In genomic region chr11:84101182-84101581, GRCm38 (mm10) we compare ENCODE assay signal across 23 mouse cellular contexts. TPM values are rescaled to one million over a fixed set of nuclear protein-coding genes. Genes with fewer than 3 reads are reported as not detected.
DNase-seq lines count a peak whose midpoint lies in the region; ATAC-seq and TF ChIP-seq lines count a peak whose summit lies in the region.
"Had no signal": no experiment of that assay in that cellular context is flagged by ENCODE, and none has a peak within 500 bp of the region (broad histone marks: within the 10 kb centered on the region; RNA-seq: fewer than 3 reads in every experiment).

No protein-coding gene starts in this region.

- no peak for ATAC-seq in heart, embryonic 14.5 days (ENCODE audit: insufficient number of reproducible peaks, insufficient read depth, low FRiP score, low read depth)
- peak; percentile 60 for ATAC-seq in lung, postnatal 0 days
- ATAC-seq: CD4-positive, CD25-positive, alpha-beta regulatory T cell, adult 4 months; hindbrain, embryonic 16.5 days; midbrain, embryonic 15.5 days had no signal

- peak; percentile 23 for DNase-seq in adrenal gland, adult 2 months
- no peak for DNase-seq in adrenal gland, adult 18-20 months (ENCODE audit: low spot score in 2 of 2)
- DNase-seq in heart, postnatal 4 days: no peak
- peak; percentile 67 for DNase-seq in lung, postnatal 0 days (ENCODE audit: low spot score)
- DNase-seq in lung, postnatal 36 days: no peak
- DNase-seq in layer of hippocampus, adult 2 months (ENCODE audit: low spot score in 2 of 2): no peak
- DNase-seq: cerebellum, adult 9-11 months; gastrocnemius, postnatal 14 days; heart, adult 18-20 months; heart, postnatal 14 days; kidney, adult 11 months; layer of hippocampus, postnatal 36 days; liver; right cerebral cortex, postnatal 25 days had no signal

- no peaks in the 10 kb centered on the region for H3K9me3 ChIP-seq in heart, embryonic 14.5 days (ENCODE audit: control insufficient read depth, low read length)
- no peaks in the 10 kb centered on the region for H3K9me3 ChIP-seq in lung, postnatal 0 days (ENCODE audit: low read length)
- H3K9me3 ChIP-seq: embryonic facial prominence, embryonic 12.5 days; midbrain, embryonic 15.5 days; neural tube, embryonic 15.5 days; stomach, embryonic 15.5 days had no signal

- no peak overlapping the region for H3K9ac ChIP-seq in heart, embryonic 14.5 days (ENCODE audit: low read length)
- H3K9ac ChIP-seq in lung, postnatal 0 days (replicated peaks; ENCODE audit: low read depth): no peak overlapping the region
- H3K9ac ChIP-seq: embryonic facial prominence, embryonic 12.5 days; midbrain, embryonic 15.5 days; neural tube, embryonic 15.5 days; stomach, embryonic 15.5 days had no signal

- no peak for TF ChIP-seq POLR2A in embryonic fibroblast, embryonic 13.5 days (IDR thresholded peaks at IDR 0.05; ENCODE audit: low read depth, low read length)

- peaks cover 76% of the 10 kb centered on the region for H3K36me3 ChIP-seq in heart, embryonic 14.5 days (ENCODE audit: control insufficient read depth, insufficient read depth, low read length)
- H3K36me3 ChIP-seq in lung, postnatal 0 days (ENCODE audit: insufficient read depth, low read length): 0 out of 2 replicates have a peak, but pooled peaks cover 4% of the 10 kb centered on the region

- no peak for TF ChIP-seq CTCF in lung, postnatal 0 days (IDR thresholded peaks at IDR 0.05)
- TF ChIP-seq CTCF in embryonic fibroblast, embryonic 13.5 days (IDR thresholded peaks at IDR 0.05; ENCODE audit: borderline replicate concordance, insufficient read depth, low read length): no peak
- no peak for TF ChIP-seq CTCF in layer of hippocampus, adult 2 months (conservative IDR thresholded peaks at IDR 0.05)

- H3K27me3 ChIP-seq in heart, embryonic 14.5 days (ENCODE audit: control insufficient read depth, insufficient read depth, low read length): no peaks in the 10 kb centered on the region
- no peaks in the 10 kb centered on the region for H3K27me3 ChIP-seq in lung, postnatal 0 days (replicated peaks; ENCODE audit: insufficient read depth, low read length)
- H3K27me3 ChIP-seq: embryonic facial prominence, embryonic 12.5 days; midbrain, embryonic 15.5 days; neural tube, embryonic 15.5 days; stomach, embryonic 15.5 days had no signal

- 0 out of 2 replicates have a peak, but pooled peaks have one; percentile 33 for TF ChIP-seq EP300 in lung, postnatal 0 days (IDR thresholded peaks at IDR 0.05)

- H3K4me2 ChIP-seq in heart, embryonic 14.5 days (ENCODE audit: low read length): no peak overlapping the region
- no peak overlapping the region for H3K4me2 ChIP-seq in lung, postnatal 0 days (replicated peaks; ENCODE audit: low read depth, low read length)
- H3K4me2 ChIP-seq: embryonic facial prominence, embryonic 12.5 days; midbrain, embryonic 15.5 days; neural tube, embryonic 15.5 days; stomach, embryonic 15.5 days had no signal

- H3K27ac ChIP-seq in heart, embryonic 14.5 days (replicated peaks in 1 of 2; ENCODE audit: control insufficient read depth in 1 of 2, insufficient read depth in 1 of 2, low read depth in 2 of 2, low read length in 2 of 2): 0 out of 4 replicates have a peak overlapping the region, but pooled peaks have one; percentile 5 to 19
- H3K27ac ChIP-seq in lung, postnatal 0 days (ENCODE audit: low read length): no peak overlapping the region
- H3K27ac ChIP-seq in embryonic fibroblast, embryonic 13.5 days (ENCODE audit: insufficient read depth, low read length): peak overlapping the region; percentile 47
- H3K27ac ChIP-seq in layer of hippocampus, adult 2 months: no peak overlapping the region
- H3K27ac ChIP-seq: embryonic facial prominence, embryonic 12.5 days; midbrain, embryonic 15.5 days; neural tube, embryonic 15.5 days had no signal

- H3K4me3 ChIP-seq in heart, embryonic 14.5 days (ENCODE audit: control insufficient read depth in 1 of 2, insufficient read depth in 1 of 2, low read depth in 1 of 2, low read length in 2 of 2): no peak overlapping the region
- H3K4me3 ChIP-seq in lung, postnatal 0 days (ENCODE audit: low read depth, low read length): no peak overlapping the region
- H3K4me3 ChIP-seq in embryonic fibroblast, embryonic 13.5 days (ENCODE audit: insufficient read depth, low read length): no peak overlapping the region
- no peak overlapping the region for H3K4me3 ChIP-seq in layer of hippocampus, adult 2 months
- H3K4me3 ChIP-seq: embryonic facial prominence, embryonic 12.5 days; midbrain, embryonic 15.5 days; neural tube, embryonic 15.5 days; stomach, embryonic 15.5 days had no signal

- peaks cover 7 to 12% of the 10 kb centered on the region in 2 experiments for H3K4me1 ChIP-seq in heart, embryonic 14.5 days (ENCODE audit: control insufficient read depth in 2 of 2, insufficient read depth in 2 of 2, low read length in 2 of 2)
- 0 out of 2 replicates have a peak, but pooled peaks cover 5% of the 10 kb centered on the region for H3K4me1 ChIP-seq in lung, postnatal 0 days (ENCODE audit: insufficient read depth, low read depth, low read length)
- H3K4me1 ChIP-seq in embryonic fibroblast, embryonic 13.5 days (ENCODE audit: control insufficient read depth, insufficient read depth, low read length): peaks cover 11% of the 10 kb centered on the region
- H3K4me1 ChIP-seq: embryonic facial prominence, embryonic 12.5 days; midbrain, embryonic 15.5 days; neural tube, embryonic 15.5 days had no signal

RNA-seq across cellular contexts. Expression of gene Tada2a, which starts 28.2 kb away (rescaled TPM):
- total RNA-seq in adrenal gland, adult 2 months (2021): 10 to 100 TPM; 12.5 to 16.3 TPM
- 2.6 and 3.1 TPM in 2 replicates for polyA plus RNA-seq in adrenal gland, adult 2 months (2012; rRNA removed)
- 10 to 100 TPM; 12.5 to 12.6 TPM for total RNA-seq in adrenal gland, adult 18-20 months (2021)
- polyA plus RNA-seq in heart, embryonic 14.5 days (2014; fragmentation: Nextera tagmentation; extraction: Ambion mirVana): 16.8 and 16.9 TPM in 2 replicates
- 10 to 100 TPM; 11.8 to 12.0 TPM for total RNA-seq in heart, postnatal 4 days (2021)
- 14.9 and 15.0 TPM in 2 replicates for polyA plus RNA-seq in lung, postnatal 0 days (2015; fragmentation: Nextera tagmentation; extraction: Ambion mirVana)
- 26.2 and 33.0 TPM in 2 replicates for polyA plus RNA-seq in embryonic fibroblast, embryonic 13.5 days (2011; ENCODE audit: insufficient read length, low read depth, missing spikeins)
- 10 to 100 TPM; 33.0 to 33.8 TPM for total RNA-seq in layer of hippocampus, adult 2 months (2021)

RNA-seq across cellular contexts. Expression of gene Acaca, which starts 28.3 kb away (rescaled TPM):
- 100 to 1,000 TPM; 161 to 510 TPM for total RNA-seq in adrenal gland, adult 2 months (2021)
- polyA plus RNA-seq in adrenal gland, adult 2 months (2012; rRNA removed): 60.3 and 70.2 TPM in 2 replicates
- 100 to 1,000 TPM; 488 to 991 TPM for total RNA-seq in adrenal gland, adult 18-20 months (2021)
- 8.3 and 8.9 TPM in 2 replicates for polyA plus RNA-seq in heart, embryonic 14.5 days (2014; fragmentation: Nextera tagmentation; extraction: Ambion mirVana)
- 10 to 100 TPM; 25.0 to 28.4 TPM for total RNA-seq in heart, postnatal 4 days (2021)
- 6.5 and 7.9 TPM in 2 replicates for polyA plus RNA-seq in lung, postnatal 0 days (2015; fragmentation: Nextera tagmentation; extraction: Ambion mirVana)
- polyA plus RNA-seq in embryonic fibroblast, embryonic 13.5 days (2011; ENCODE audit: insufficient read length, low read depth, missing spikeins): 49.2 and 52.2 TPM in 2 replicates
- total RNA-seq in layer of hippocampus, adult 2 months (2021): 10 to 100 TPM; 66.7 to 69.6 TPM

RNA-seq across cellular contexts. Expression of gene Dusp14, which starts 32.1 kb away (rescaled TPM):
- 10 to 100 TPM in 1 of 2 experiments, 1 to 10 TPM in 1; 8.0 to 17.8 TPM for total RNA-seq in adrenal gland, adult 2 months (2021)
- 13.4 and 16.7 TPM in 2 replicates for polyA plus RNA-seq in adrenal gland, adult 2 months (2012; rRNA removed)
- total RNA-seq in adrenal gland, adult 18-20 months (2021): 10 to 100 TPM in 1 of 2 experiments, 1 to 10 TPM in 1; 6.7 to 19.3 TPM
- polyA plus RNA-seq in heart, embryonic 14.5 days (2014; fragmentation: Nextera tagmentation; extraction: Ambion mirVana): 4.2 and 5.0 TPM in 2 replicates
- total RNA-seq in heart, postnatal 4 days (2021): 1 to 10 TPM in 1 of 2 experiments, under 1 TPM in 1; 0.29 to 1.4 TPM
- 66.7 and 69.2 TPM in 2 replicates for polyA plus RNA-seq in lung, postnatal 0 days (2015; fragmentation: Nextera tagmentation; extraction: Ambion mirVana)
- 16.2 and 21.0 TPM in 2 replicates for polyA plus RNA-seq in embryonic fibroblast, embryonic 13.5 days (2011; ENCODE audit: insufficient read length, low read depth, missing spikeins)
- 10 to 100 TPM; 30.9 to 36.3 TPM for total RNA-seq in layer of hippocampus, adult 2 months (2021)
- total RNA-seq: megakaryocyte, adult 5-6 weeks had no signal

Comparison
In these comparisons a context has a peak if more than half of its experiments do, and no peak if none do; other contexts are left out.
1. DNase-seq: peak in adrenal gland, adult 2 months (single experiment) and lung, postnatal 0 days (single experiment); none in adrenal gland, adult 18-20 months (0 of 2), heart, postnatal 4 days (single experiment), lung, postnatal 36 days (single experiment) and layer of hippocampus, adult 2 months (0 of 2).
2. H3K27ac ChIP-seq: peak in heart, embryonic 14.5 days (2 of 2) and embryonic fibroblast, embryonic 13.5 days (single experiment); none in lung, postnatal 0 days (single experiment) and layer of hippocampus, adult 2 months (single experiment).